Mouse (Mus musculus): ENCODE measurements around the gene Rtn3. TPM values are rescaled to one million over a fixed set of nuclear protein-coding genes. Genes with fewer than 3 reads are reported as not detected.
A peak's percentile ranks its signal among the peaks of the same experiment; 100 is the strongest.

The Rtn3 gene
- polyA plus RNA-seq, 1 experiment from 2014 or later: 131 TPM

DNA sequence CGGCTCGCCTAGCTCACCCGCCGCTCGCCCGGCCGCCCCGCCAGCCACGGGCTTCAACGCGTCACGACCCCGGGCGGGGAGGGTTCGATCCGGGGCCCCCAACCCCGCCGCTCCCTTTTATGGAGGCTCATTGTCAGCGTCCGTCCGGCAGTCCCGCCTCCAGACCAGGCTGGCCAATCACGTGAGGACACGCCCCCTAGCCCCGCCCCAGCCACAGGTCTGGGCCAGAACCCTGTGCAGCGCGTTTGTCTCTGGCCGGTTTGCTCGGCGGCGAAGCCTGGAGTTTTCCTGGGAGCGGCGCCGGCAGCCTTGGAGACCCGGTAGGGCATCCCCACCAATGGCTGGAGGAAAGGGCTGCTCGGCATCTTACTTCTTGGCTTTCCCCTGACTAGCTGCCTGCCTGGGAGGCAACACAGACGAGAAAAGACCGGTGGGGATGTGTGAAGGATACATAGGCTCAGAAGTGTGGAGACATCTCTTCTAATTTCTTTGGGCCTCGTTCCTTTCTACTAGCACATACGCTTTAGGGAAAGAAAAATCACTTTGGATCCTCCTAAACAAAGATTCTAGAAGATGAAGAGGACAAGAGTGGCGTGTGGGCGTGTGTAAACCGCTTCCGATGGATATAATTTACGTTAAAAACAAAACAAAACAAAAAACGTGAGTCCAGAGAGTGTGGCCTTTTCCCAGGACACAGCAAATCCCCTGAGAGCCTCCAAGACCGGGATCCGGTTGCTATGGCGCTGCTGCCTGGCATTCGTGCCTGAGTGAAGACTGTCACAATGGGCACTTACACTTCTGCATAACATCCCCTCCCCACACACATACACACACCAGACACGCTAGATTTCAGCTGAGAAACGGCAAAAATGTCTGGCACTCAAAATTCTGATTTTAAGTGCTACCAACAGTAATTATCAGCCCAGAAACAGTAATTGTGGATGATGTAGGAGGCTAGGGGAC is 99.9 kb downstream of the Rtn3 start, which contains the start of gene Spindoc:
Spindoc (minus strand) TSS at position 92 of the 963 bp plus-strand sequence.
- H3K27me3 ChIP-seq (ENCODE audit: control insufficient read depth, insufficient read depth, low read length): no peaks in the 10 kb centered on the region
- peak within 1 kb of the TSS; percentile 61 for H3K4me3 ChIP-seq (ENCODE audit: low read length)
- H3K4me1 ChIP-seq (ENCODE audit: control insufficient read depth, insufficient read depth, low read length): peaks cover 13% of the 10 kb centered on the region
- H3K9me3 ChIP-seq (ENCODE audit: control insufficient read depth, low read length): peaks cover 4% of the 10 kb centered on the region; the same call in 1 of the 2 replicates
- ATAC-seq (ENCODE audit: low FRiP score, low TSS enrichment): peak; percentile 99
- WGBS: 1% methylated on average over 50 of the region's 52 CpGs
- H3K4me2 ChIP-seq (replicated peaks; ENCODE audit: low read depth, low read length): peak within 1 kb of the TSS; percentile 78
- peak within 1 kb of the TSS; percentile 92 for H3K27ac ChIP-seq (ENCODE audit: low read depth, low read length)
- H3K36me3 ChIP-seq (ENCODE audit: control insufficient read depth, insufficient read depth, low read length): no peaks in the 10 kb centered on the region; the same call in 1 of the 2 replicates
- peak within 1 kb of the TSS; percentile 96 for H3K9ac ChIP-seq (ENCODE audit: low read depth, low read length)

DNA sequence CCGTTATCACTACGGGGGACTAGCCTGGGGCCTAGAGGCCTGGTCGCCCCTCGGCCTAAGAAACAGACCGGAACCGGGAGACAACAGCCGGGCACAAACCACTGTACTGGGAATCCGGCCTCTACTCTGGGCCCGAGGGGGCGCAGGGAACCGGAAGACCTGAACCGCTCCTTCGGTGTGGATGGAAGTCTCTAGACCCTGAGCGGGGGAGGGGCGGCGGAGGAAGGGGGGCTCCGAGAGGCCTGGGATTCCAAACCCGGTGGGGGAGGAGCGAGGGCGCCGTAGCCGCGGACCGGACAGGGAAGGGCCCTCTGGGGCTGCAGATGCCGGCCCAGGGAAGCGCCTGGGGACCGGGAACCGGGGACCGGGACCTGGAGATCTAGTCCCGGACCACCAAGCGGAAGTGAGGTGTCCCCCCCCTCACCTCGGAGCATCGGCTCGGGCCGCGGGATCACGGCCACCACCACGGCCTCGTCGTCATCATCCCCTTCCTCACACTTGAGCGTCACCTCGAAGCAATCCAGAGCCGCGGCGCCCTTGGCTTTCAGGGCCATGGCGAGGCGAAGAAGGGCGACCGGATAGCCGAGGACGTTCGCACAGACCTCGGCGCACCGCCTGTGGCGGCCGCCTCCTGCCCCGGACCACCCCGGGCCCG is 100.7 kb downstream of the Rtn3 start:
- Histone ChIP-seq H3K9me3 (ENCODE audit: control insufficient read depth, low read length) (peaks cover 4% of the 10 kb centered on the region; the same call in 1 of the 2 replicates), H3K4me2 (replicated peaks; ENCODE audit: low read depth, low read length) (peak overlapping the region; percentile 78), H3K36me3 (ENCODE audit: control insufficient read depth, insufficient read depth, low read length) (peaks cover 3% of the 10 kb centered on the region; the same call in 1 of the 2 replicates), H3K9ac (ENCODE audit: low read depth, low read length) (peak overlapping the region; percentile 96), H3K4me3 (ENCODE audit: low read length) (peak overlapping the region; percentile 61), H3K27ac (ENCODE audit: low read depth, low read length) (peak overlapping the region; percentile 92), H3K4me1 (ENCODE audit: control insufficient read depth, insufficient read depth, low read length) (peaks cover 13% of the 10 kb centered on the region), H3K27me3 (ENCODE audit: control insufficient read depth, insufficient read depth, low read length) (no peaks in the 10 kb centered on the region)
- under 1% methylated on average over 54 of the region's 60 CpGs for WGBS
- ATAC-seq (ENCODE audit: low FRiP score, low TSS enrichment): peak; percentile 62

DNA sequence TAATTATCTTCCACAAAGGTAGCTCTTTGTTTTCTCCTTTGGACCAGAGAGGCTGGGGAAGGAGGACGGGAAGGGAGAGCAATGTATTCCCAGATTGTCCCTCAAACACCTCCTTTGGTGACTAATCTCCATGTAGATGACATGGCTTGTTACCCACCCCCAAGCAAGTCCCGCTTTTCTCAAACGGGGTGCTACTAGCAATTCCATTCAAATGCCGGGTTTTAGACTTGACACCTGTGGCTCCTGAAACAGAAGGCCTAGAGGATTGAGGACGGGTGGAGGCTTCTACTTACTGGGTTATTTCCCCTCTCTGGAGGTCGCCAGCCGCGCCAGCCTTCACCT is 101.2 kb downstream of the Rtn3 start:
- H3K9ac ChIP-seq (ENCODE audit: low read depth, low read length): peak overlapping the region; percentile 96
- H3K36me3 ChIP-seq (ENCODE audit: control insufficient read depth, insufficient read depth, low read length): peaks cover 3% of the 10 kb centered on the region; the same call in 1 of the 2 replicates
- H3K4me3 ChIP-seq (ENCODE audit: low read length): peak overlapping the region; percentile 61
- H3K27me3 ChIP-seq (ENCODE audit: control insufficient read depth, insufficient read depth, low read length): no peaks in the 10 kb centered on the region
- ATAC-seq (ENCODE audit: low FRiP score, low TSS enrichment): no peak
- peak overlapping the region; percentile 78 for H3K4me2 ChIP-seq (replicated peaks; ENCODE audit: low read depth, low read length)
- WGBS: under 1% methylated on average over 8 of the region's 8 CpGs
- H3K27ac ChIP-seq (ENCODE audit: low read depth, low read length): peak overlapping the region; percentile 92
- peaks cover 4% of the 10 kb centered on the region; the same call in 1 of the 2 replicates for H3K9me3 ChIP-seq (ENCODE audit: control insufficient read depth, low read length)
- peaks cover 13% of the 10 kb centered on the region for H3K4me1 ChIP-seq (ENCODE audit: control insufficient read depth, insufficient read depth, low read length)

DNA sequence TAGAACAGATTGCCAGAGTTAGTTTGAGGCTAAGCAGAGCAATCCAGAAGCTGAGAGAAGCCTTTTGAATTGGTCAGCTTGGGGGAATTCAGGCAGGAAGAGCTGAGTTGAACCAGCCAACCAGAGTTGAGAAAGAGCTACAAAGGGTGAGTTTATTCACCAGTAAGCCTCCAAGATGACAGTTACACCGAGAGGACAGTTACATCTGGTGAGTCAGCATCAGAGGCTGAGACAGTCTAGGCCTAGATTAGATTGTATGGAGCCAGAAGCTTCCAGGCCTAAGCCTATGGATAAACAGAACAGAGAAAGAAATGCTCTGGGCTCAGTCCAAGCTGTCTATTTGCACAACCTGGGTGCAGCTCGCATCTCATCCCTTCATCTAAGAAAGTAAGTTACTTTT is 105.4 kb downstream of the Rtn3 start:
- peaks cover 33% of the 10 kb centered on the region for H3K36me3 ChIP-seq (ENCODE audit: control insufficient read depth, insufficient read depth, low read length)
- no peak overlapping the region for H3K4me2 ChIP-seq (replicated peaks; ENCODE audit: low read depth, low read length)
- peaks cover 7% of the 10 kb centered on the region for H3K4me1 ChIP-seq (ENCODE audit: control insufficient read depth, insufficient read depth, low read length)
- ATAC-seq (ENCODE audit: low FRiP score, low TSS enrichment): no peak
- H3K4me3 ChIP-seq (ENCODE audit: low read length): no peak overlapping the region
- H3K9ac ChIP-seq (ENCODE audit: low read depth, low read length): no peak overlapping the region
- no peaks in the 10 kb centered on the region for H3K27me3 ChIP-seq (ENCODE audit: control insufficient read depth, insufficient read depth, low read length)
- H3K9me3 ChIP-seq (ENCODE audit: control insufficient read depth, low read length): no peaks in the 10 kb centered on the region
- WGBS: 74% methylated on average over 2 of the region's 2 CpGs
- H3K27ac ChIP-seq (ENCODE audit: low read depth, low read length): no peak overlapping the region

Small RNA genes lying within 50 kb of the gene (microRNA-seq; reads per million reads assigned to microRNA genes)
- gene Mir6991: 1.7 reads per million

Other genes starting within 250 kb of the Rtn3 start
- gene Naa40, start 242.1 kb downstream of the Rtn3 start, polyA plus RNA-seq (2014; fragmentation: Nextera tagmentation; extraction: Ambion mirVana): 57.8 and 90.7 TPM in 2 replicates
- gene Rcor2, start 216.0 kb downstream of the Rtn3 start, polyA plus RNA-seq (2014; fragmentation: Nextera tagmentation; extraction: Ambion mirVana): 9.8 and 16.0 TPM in 2 replicates
- gene Mark2, start 141.4 kb downstream of the Rtn3 start, polyA plus RNA-seq (2014; fragmentation: Nextera tagmentation; extraction: Ambion mirVana): 51.9 and 54.9 TPM in 2 replicates
- 24.5 and 35.8 TPM in 2 replicates for gene Spindoc, start 100.3 kb downstream of the Rtn3 start, polyA plus RNA-seq (2014; fragmentation: Nextera tagmentation; extraction: Ambion mirVana)
- gene 2700081O15Rik, start 65.7 kb downstream of the Rtn3 start, polyA plus RNA-seq (2014; fragmentation: Nextera tagmentation; extraction: Ambion mirVana): 9.8 and 10.4 TPM in 2 replicates
- 12.5 and 17.7 TPM in 2 replicates for gene Atl3, start 10.8 kb upstream of the Rtn3 start, polyA plus RNA-seq (2014; fragmentation: Nextera tagmentation; extraction: Ambion mirVana)
- 7.4 and 8.1 TPM in 2 replicates for gene Pla2g16, start 74.2 kb upstream of the Rtn3 start, polyA plus RNA-seq (2014; fragmentation: Nextera tagmentation; extraction: Ambion mirVana)
- 0.70 and 1.2 TPM in 2 replicates for gene Lgals12, start 123.9 kb upstream of the Rtn3 start, polyA plus RNA-seq (2014; fragmentation: Nextera tagmentation; extraction: Ambion mirVana)
- gene Hrasls5, start 129.3 kb upstream of the Rtn3 start, polyA plus RNA-seq (2014; fragmentation: Nextera tagmentation; extraction: Ambion mirVana): not detected in 2 replicates
- gene Slc22a19, start 228.0 kb upstream of the Rtn3 start, polyA plus RNA-seq (2014; fragmentation: Nextera tagmentation; extraction: Ambion mirVana): 0.29 and 0.92 TPM in 2 replicates

Measured in kidney, embryonic 14.5 days (tissue).